Mouse (Mus musculus) mouse embryonic stem cell (cell line): ENCODE data around the gene Smarca1.

Source experiments
- in situ Hi-C, 2 experiments: fragments of 300-500 bp; cut with MboI; formaldehyde crosslinking; loops; 1 replicate in 1 of 2; 3 replicates in 1 of 2; pipeline ENCODE4 v1.14.3; 2019 to 2020; ENCODE audit warnings: low sequenced_read_pairs in 2 of 2, low pct_unique_long_range_greater_than_20kb in 1 of 2, mixed read lengths in 1 of 2; ENCODE audit not compliant: unreplicated experiment in 1 of 2

Smarca1 gene

DNA sequence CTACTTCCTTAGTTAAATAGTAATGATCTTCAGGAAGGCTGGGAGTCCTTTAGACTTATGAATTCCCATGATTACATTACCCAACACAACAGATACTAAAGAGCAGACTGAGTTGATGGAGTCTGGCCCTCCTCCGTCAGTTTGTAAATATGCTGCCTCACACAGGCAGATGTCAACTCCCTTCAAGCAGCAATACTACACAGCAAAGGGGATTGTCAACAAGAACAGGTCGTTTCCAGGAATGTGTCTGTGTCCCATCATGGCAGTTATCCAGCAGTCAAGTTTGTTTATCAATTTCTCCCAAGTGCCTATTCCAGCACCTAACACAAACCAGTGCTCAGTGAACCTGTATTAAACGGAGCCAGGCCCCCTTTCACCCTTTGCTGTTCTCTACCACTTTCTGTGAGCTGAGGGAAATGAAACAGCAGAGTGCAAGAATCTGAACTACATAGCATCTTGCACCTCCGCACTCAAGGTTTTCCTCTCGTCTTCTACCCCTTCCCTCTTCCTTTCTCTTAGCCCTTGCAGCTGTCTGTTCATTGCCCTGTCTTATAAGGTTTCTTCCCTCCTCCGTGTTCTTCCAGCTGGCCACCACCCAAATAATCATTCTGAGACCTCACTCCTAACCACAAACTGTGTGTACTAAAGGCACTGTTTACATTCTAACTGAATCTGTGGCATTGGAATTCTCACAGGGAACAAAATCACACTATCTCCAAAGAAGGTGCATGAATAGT is 57.5 kb downstream of the Smarca1 start:
- in situ Hi-C loops: no loop called here

DNA sequence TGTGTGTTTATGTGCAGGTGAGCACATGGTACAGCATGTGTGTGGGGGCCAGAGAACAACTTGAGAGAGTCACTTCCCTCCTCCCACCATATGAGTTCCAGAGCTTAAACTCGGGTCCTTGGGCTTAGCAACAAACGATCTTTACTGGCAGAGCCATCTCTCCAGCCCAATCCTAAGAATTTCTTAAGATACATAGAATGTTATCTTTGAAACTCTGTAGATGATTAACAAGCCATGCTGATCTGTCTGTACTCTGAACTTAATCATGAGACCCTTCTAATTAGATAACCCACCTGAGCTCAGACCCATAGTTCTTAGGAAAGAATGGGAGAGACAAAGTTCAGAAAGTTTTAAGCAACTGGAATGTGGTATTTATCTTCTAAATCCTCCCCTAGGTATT is 59.3 kb downstream of the Smarca1 start:
- in situ Hi-C loops: no loop called here

DNA sequence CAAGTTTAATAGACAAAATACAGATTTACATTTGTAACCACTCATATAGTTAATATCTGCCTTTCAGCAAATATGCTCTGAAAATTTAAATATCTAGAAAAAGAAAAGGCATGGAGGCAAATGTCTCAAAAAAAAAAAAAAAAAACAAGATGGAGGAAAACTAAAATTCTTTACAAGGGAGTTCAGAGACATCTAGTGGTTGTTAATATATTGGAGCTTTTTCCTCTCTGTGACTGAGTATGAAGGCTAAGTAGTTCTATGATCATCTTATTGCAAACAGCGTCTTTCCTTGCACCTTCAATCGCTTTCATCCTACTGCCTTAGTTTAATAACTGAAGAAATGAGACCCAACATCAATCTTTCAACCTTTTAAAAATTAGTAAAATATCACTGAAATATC is 72.2 kb downstream of the Smarca1 start:
- in situ Hi-C loops: no loop called here

DNA sequence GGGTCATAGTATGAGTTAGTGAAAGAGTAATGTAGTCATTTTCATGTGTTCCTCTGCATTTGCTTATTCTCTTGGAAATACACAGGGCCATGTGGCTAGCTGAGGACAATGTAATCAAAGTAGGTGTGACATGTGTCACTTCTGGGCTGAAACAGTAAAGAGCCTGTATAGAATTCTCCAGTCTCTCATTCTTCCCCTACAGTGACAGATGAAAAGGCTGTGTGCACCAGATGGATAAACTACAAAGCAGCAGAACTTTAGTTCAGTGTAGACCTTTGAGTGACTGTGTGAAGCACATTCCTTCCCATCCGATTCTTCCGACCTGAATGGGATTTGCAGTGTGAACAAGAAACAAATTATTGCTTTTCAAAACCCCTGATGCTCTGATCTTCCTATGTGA is 84.1 kb downstream of the Smarca1 start:
- in situ Hi-C loops: no loop called here

DNA sequence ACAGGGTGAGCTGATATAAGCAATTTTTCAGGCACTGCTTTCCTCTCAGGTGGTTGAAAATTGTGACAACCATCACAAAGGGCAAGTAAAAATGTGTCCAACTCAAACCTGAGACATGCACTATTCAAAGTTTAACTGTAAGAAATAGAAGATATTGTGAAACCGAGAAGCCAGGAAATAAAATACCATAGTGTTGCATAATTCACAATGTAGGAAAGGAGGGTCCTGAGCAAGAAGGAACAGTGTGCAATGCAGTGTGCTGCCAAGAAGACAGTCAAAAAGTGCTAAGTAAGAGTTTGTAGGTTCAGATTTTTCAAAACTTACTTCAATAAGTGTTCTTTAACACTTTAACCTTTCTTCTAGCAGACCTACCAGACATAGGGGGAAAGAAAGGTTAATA is 128.3 kb downstream of the Smarca1 start:
- in situ Hi-C loops: loop anchor here in 1 of 2 experiments (25.0 kb wide), 1 partner anchor 98 kb away; no protein-coding TSS in a partner anchor

DNA sequence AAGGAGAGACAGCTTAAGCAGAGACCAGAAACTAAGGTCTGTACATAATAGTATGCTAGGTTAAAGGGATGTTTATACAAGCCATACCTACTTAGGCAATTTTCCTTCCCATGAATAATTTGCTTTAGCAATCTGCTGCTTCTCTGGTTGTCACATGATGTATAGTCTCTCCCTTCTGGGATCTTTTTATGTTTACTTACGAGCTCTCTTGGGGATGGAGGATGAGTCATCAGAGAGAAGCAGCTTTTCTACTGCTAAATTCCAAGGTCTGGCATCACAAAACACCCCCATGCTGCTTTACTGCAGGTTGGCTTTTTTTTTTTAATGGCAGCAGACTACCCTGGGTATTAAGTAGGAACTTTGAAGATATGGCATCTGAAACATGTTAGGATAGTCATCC is 132.6 kb downstream of the Smarca1 start:
- in situ Hi-C loops: loop anchor here in 1 of 2 experiments (25.0 kb wide), 1 partner anchor 102 kb away; no protein-coding TSS in a partner anchor
